Comparison of ENCODE assay signal across 33 mouse cellular contexts in the genomic region with DNA sequence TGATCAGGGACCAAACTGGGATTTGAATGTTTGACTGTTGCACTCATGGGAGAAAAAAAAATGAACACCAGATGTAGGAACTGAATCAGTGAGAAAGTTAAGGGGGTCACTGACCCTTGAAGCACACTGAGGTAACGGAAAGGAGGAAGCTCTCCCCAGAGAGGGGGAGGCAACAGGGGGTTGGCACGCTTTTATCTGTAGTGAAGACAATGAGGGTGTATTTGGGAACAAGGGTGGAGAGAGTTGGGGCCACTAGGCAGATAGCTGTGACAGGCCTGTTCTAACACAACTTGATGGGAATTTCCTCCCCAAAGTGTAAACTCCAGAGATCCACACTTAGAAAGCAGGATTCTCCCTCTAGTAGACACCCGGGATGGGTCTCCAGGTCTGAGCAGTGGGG.
DNase-seq lines count a peak whose midpoint lies in the region; ATAC-seq lines count a peak whose summit lies in the region.
"Had no signal": no experiment of that assay in that cellular context is flagged by ENCODE, and none has a peak within 500 bp of the region (broad histone marks: within the 10 kb centered on the region; RNA-seq: fewer than 3 reads in every experiment).

No protein-coding gene starts in this region.

- H3K27ac ChIP-seq in embryonic facial prominence, embryonic 11.5 days (replicated peaks; ENCODE audit: low read depth, low read length) = no peak overlapping the region
- no peak overlapping the region for H3K27ac ChIP-seq in embryonic facial prominence, embryonic 10.5 days (replicated peaks)
- peak overlapping the region; percentile 66; the same call in 1 of the 2 replicates for H3K27ac ChIP-seq in heart, embryonic 10.5 days
- peak overlapping the region; percentile 57 for H3K27ac ChIP-seq in heart, embryonic 15.5 days
- H3K27ac ChIP-seq: embryonic facial prominence, embryonic 12.5 days; forebrain, embryonic 10.5 days; forebrain, embryonic 15.5 days; gastrocnemius, adult 2 months; hindbrain, embryonic 14.5 days; limb, embryonic 10.5 days; limb, embryonic 15.5 days; liver, embryonic 13.5 days; neural tube, embryonic 15.5 days; stomach, embryonic 15.5 days had no signal

- no peak overlapping the region for H3K9ac ChIP-seq in embryonic facial prominence, embryonic 11.5 days (replicated peaks; ENCODE audit: low read length)
- no peak overlapping the region for H3K9ac ChIP-seq in heart, embryonic 15.5 days
- H3K9ac ChIP-seq: embryonic facial prominence, embryonic 12.5 days; forebrain, embryonic 15.5 days; hindbrain, embryonic 14.5 days; limb, embryonic 15.5 days; liver, embryonic 13.5 days; neural tube, embryonic 15.5 days; stomach, embryonic 15.5 days had no signal

- H3K9me3 ChIP-seq in embryonic facial prominence, embryonic 11.5 days (replicated peaks; ENCODE audit: control insufficient read depth, low read length) = no peaks in the 10 kb centered on the region
- H3K9me3 ChIP-seq in embryonic facial prominence, embryonic 10.5 days = peaks cover 5% of the 10 kb centered on the region; the same call in 1 of the 2 replicates
- H3K9me3 ChIP-seq in heart, embryonic 10.5 days = no peaks in the 10 kb centered on the region
- H3K9me3 ChIP-seq in heart, embryonic 15.5 days (replicated peaks) = no peaks in the 10 kb centered on the region
- H3K9me3 ChIP-seq: forebrain, embryonic 15.5 days; limb, embryonic 10.5 days; limb, embryonic 15.5 days; liver, embryonic 13.5 days; neural tube, embryonic 15.5 days; stomach, embryonic 15.5 days had no signal

- H3K4me2 ChIP-seq in embryonic facial prominence, embryonic 11.5 days (ENCODE audit: low read depth, low read length) = no peak overlapping the region
- H3K4me2 ChIP-seq in heart, embryonic 15.5 days = no peak overlapping the region
- H3K4me2 ChIP-seq: embryonic facial prominence, embryonic 12.5 days; forebrain, embryonic 15.5 days; hindbrain, embryonic 14.5 days; limb, embryonic 15.5 days; liver, embryonic 13.5 days; neural tube, embryonic 15.5 days; stomach, embryonic 15.5 days had no signal

- no peak overlapping the region for H3K4me3 ChIP-seq in embryonic facial prominence, embryonic 11.5 days (ENCODE audit: low read depth, low read length)
- H3K4me3 ChIP-seq in embryonic facial prominence, embryonic 10.5 days = no peak overlapping the region
- no peak overlapping the region for H3K4me3 ChIP-seq in heart, embryonic 10.5 days
- H3K4me3 ChIP-seq in heart, embryonic 15.5 days = no peak overlapping the region
- H3K4me3 ChIP-seq: embryonic facial prominence, embryonic 12.5 days; forebrain, embryonic 10.5 days; forebrain, embryonic 15.5 days; gastrocnemius, adult 2 months; limb, embryonic 10.5 days; limb, embryonic 15.5 days; liver, embryonic 13.5 days; megakaryocyte, embryonic 14.5 days; neural tube, embryonic 15.5 days; stomach, embryonic 15.5 days had no signal

- DNase-seq in embryonic facial prominence, embryonic 11.5 days (ENCODE audit: low spot score) = peak; percentile 13
- DNase-seq in embryonic facial prominence, embryonic 10.5 days (ENCODE audit: low spot score) = no peak
- DNase-seq in heart, embryonic 10.5 days (ENCODE audit: low spot score) = no peak
- peak; percentile 38 for DNase-seq in heart, postnatal 4 days
- DNase-seq in adipocyte (ENCODE audit: low spot score) = no peak
- no peak for DNase-seq in spleen, postnatal 10 days (ENCODE audit: low spot score in 2 of 2)
- DNase-seq: adrenal gland, postnatal 25 days; cerebellum, adult 11-12 months; cerebellum, postnatal 10 days; gastrocnemius, adult 2 months; gastrocnemius, postnatal 36 days; kidney, adult 9 months; layer of hippocampus, postnatal 36 days; liver, embryonic 13.5 days; lung, adult 18-20 months; lung, postnatal 4 days; midbrain, embryonic 14.5 days; right cerebral cortex, postnatal 4 days; thymus, postnatal 25 days had no signal

- WGBS in embryonic facial prominence, embryonic 11.5 days = 42% methylated on average over 3 of the region's 3 CpGs
- 44% methylated on average over 3 of the region's 3 CpGs for WGBS in embryonic facial prominence, embryonic 10.5 days
- WGBS in heart, embryonic 10.5 days = 36% methylated on average over 3 of the region's 3 CpGs
- 35% methylated on average over 3 of the region's 3 CpGs for WGBS in heart, embryonic 15.5 days

- H3K36me3 ChIP-seq in embryonic facial prominence, embryonic 11.5 days (replicated peaks; ENCODE audit: control insufficient read depth, insufficient read depth, low read depth, low read length) = no peaks in the 10 kb centered on the region
- H3K36me3 ChIP-seq in embryonic facial prominence, embryonic 10.5 days (replicated peaks) = no peaks in the 10 kb centered on the region
- H3K36me3 ChIP-seq in heart, embryonic 10.5 days = peaks cover 3% of the 10 kb centered on the region; the same call in 1 of the 2 replicates
- H3K36me3 ChIP-seq in heart, embryonic 15.5 days = no peaks in the 10 kb centered on the region
- H3K36me3 ChIP-seq: embryonic facial prominence, embryonic 12.5 days; forebrain, embryonic 10.5 days; forebrain, embryonic 15.5 days; limb, embryonic 10.5 days; limb, embryonic 15.5 days; liver, embryonic 13.5 days; neural tube, embryonic 15.5 days; stomach, embryonic 15.5 days had no signal

- ATAC-seq in embryonic facial prominence, embryonic 11.5 days (replicated peaks; ENCODE audit: insufficient number of reproducible peaks, low FRiP score, low TSS enrichment, low read depth) = no peak
- peak; percentile 35 for ATAC-seq in heart, embryonic 15.5 days (replicated peaks; ENCODE audit: insufficient number of reproducible peaks, insufficient read depth, low FRiP score, low read depth)
- no peak for ATAC-seq in megakaryocyte-erythroid progenitor cell, adult 5-6 weeks (replicated peaks; ENCODE audit: low FRiP score, low TSS enrichment, poor library complexity, severe bottlenecking)
- ATAC-seq: forebrain, embryonic 15.5 days; intestine, postnatal 0 days; lung, postnatal 0 days; Patski had no signal

- no peaks in the 10 kb centered on the region for H3K27me3 ChIP-seq in embryonic facial prominence, embryonic 11.5 days (ENCODE audit: control insufficient read depth, insufficient read depth, low read length)
- H3K27me3 ChIP-seq in embryonic facial prominence, embryonic 10.5 days (replicated peaks; ENCODE audit: low read depth, poor library complexity, severe bottlenecking) = no peaks in the 10 kb centered on the region
- H3K27me3 ChIP-seq in heart, embryonic 10.5 days (ENCODE audit: insufficient read depth, poor library complexity, severe bottlenecking) = no peaks in the 10 kb centered on the region
- H3K27me3 ChIP-seq in heart, embryonic 15.5 days = no peaks in the 10 kb centered on the region
- H3K27me3 ChIP-seq: embryonic facial prominence, embryonic 12.5 days; forebrain, embryonic 15.5 days; limb, embryonic 15.5 days; liver, embryonic 13.5 days; megakaryocyte, embryonic 14.5 days; neural tube, embryonic 15.5 days; stomach, embryonic 15.5 days had no signal

- H3K4me1 ChIP-seq in embryonic facial prominence, embryonic 11.5 days (ENCODE audit: control insufficient read depth, insufficient read depth, low read length) = no peaks in the 10 kb centered on the region
- peaks cover 48% of the 10 kb centered on the region for H3K4me1 ChIP-seq in embryonic facial prominence, embryonic 10.5 days
- peaks cover 72% of the 10 kb centered on the region for H3K4me1 ChIP-seq in heart, embryonic 10.5 days
- peaks cover 65% of the 10 kb centered on the region for H3K4me1 ChIP-seq in heart, embryonic 15.5 days (replicated peaks)
- H3K4me1 ChIP-seq: megakaryocyte, embryonic 14.5 days had no signal

Comparison
In these comparisons a context has a peak if more than half of its experiments do, and no peak if none do; other contexts are left out.
1. DNase-seq: peak in embryonic facial prominence, embryonic 11.5 days (single experiment) and heart, postnatal 4 days (single experiment); none in embryonic facial prominence, embryonic 10.5 days (single experiment), heart, embryonic 10.5 days (single experiment), adipocyte (single experiment) and spleen, postnatal 10 days (0 of 2).
2. H3K27ac ChIP-seq: peak in heart, embryonic 10.5 days (single experiment) and heart, embryonic 15.5 days (single experiment); none in embryonic facial prominence, embryonic 11.5 days (single experiment) and embryonic facial prominence, embryonic 10.5 days (single experiment).